Mouse (Mus musculus) T-cell, adult 66 days (primary cell): ENCODE data around the gene BC030870. TPM values are rescaled to one million over a fixed set of nuclear protein-coding genes. Genes with fewer than 3 reads are reported as not detected.

Experiments used
- total RNA-seq, 2 experiments: library from RNA; stranded (reverse); gene quantifications; 3 replicates in 1 of 2; 4 replicates in 1 of 2; pipeline ENCODE4 v1.2.4; 2023

The BC030870 gene
- not detected for total RNA-seq

GRCm38 (mm10) chr8:65129199-65129788 is at the start of gene BC030870:
TSS of gene BC030870 (minus strand) at chr8:65129563.

GRCm38 (mm10) chr8:65074733-65075132 is 54.6 kb downstream of the BC030870 start, which contains the start of gene Gm10663:
TSS of gene Gm10663 (plus strand) at chr8:65075033.

GRCm38 (mm10) chr8:65037117-65037533 is 92.2 kb downstream of the BC030870 start, which contains the start of gene Apela:
TSS of gene Apela (minus strand) at chr8:65037336.

Other genes with a start within 250 kb of the BC030870 start
- 10 to 100 TPM; 42.1 to 48.0 TPM for gene Tmem192, start 182.4 kb downstream of the BC030870 start, total RNA-seq
- gene Trim75, start 141.7 kb downstream of the BC030870 start, total RNA-seq, result not detected
- gene Trim61, start 111.0 kb downstream of the BC030870 start, total RNA-seq, result not detected
- not detected for gene Trim60, start 111.0 kb downstream of the BC030870 start, total RNA-seq
- gene Apela, start 92.2 kb downstream of the BC030870 start, total RNA-seq, result not detected
- gene Gm10663, start 54.5 kb downstream of the BC030870 start, total RNA-seq, result not detected